Mouse (Mus musculus): Measurements from ENCODE around the gene Hdac11.
A peak's percentile ranks its signal among the peaks of the same experiment; 100 is the strongest.

Gene Hdac11

DNA sequence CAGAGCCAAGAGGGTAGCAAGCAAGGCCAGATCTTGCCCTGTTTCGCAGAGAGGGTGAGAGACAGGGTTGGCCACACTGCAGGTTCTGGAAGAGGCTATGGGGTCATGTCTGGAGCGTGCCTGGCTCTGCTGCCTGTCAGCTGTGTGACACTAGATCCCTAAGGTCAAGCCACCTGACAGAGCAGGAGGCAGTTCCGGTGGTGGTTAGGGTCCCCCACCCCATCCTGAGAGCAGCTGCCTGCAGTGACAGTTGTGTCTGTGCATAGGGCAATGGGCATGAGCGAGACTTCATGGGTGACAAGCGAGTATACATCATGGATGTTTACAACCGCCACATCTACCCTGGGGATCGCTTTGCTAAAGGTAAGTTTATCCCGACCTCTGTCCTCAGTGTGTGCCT is 12.7 kb downstream of the Hdac11 start:
- no peak for DNase-seq (ENCODE audit: low spot score in 2 of 2)

- DNase-seq (ENCODE audit: low spot score in 2 of 2): no peak
These were observed 15.0 kb downstream of the Hdac11 start for GRCm38 (mm10) chr6:91171396-91171895.

DNA sequence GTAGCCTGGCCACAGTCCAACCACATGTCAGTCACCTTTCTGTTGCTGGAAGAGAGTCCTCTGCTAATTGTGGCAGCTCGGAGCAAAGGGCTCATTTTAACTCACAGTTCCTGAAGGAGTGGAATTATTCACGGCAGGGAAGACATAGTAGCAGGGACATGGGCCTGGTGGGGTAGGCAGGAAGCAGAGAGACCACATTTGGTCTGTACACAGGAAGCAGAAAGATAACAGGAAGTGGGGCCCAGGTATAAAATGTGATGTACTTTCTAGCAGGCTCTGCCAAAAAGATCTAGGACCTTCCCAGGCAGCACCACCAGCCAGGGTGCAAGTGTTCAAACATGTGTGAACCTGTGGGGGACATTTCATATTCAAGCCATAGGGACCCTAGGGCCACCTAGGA is 15.9 kb downstream of the Hdac11 start:
- DNase-seq (ENCODE audit: low spot score in 2 of 2): no peak

GRCm38 (mm10) chr6:91173221-91173880 is 16.9 kb downstream of the Hdac11 start:
- no peak for DNase-seq (ENCODE audit: low spot score in 2 of 2)

- no peak for DNase-seq (ENCODE audit: low spot score in 2 of 2)
These were observed 17.7 kb downstream of the Hdac11 start for GRCm38 (mm10) chr6:91174211-91174610.

DNA sequence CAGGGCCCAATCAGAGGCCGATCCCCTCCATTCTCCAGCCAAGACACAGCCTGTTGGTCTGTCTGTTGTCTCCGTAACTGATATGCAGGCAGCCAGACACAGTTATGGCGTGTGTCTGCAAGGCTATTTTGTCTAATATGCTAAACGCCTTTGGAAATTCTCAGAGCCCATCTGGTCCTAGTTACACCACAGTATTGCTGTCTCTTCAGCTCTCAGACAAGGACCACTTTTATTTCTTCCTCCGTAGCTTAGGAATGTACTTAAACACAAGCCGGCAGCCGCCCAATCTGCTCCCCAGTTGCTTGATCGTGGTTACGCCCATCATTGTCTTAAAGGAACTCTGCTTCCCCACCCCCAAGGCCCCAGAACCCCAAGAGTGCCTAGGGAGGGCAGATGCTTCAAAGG is 24.3 kb downstream of the Hdac11 start:
- DNase-seq (ENCODE audit: low spot score in 2 of 2): no peak

- no peak for DNase-seq (ENCODE audit: low spot score in 2 of 2)
These were observed 24.9 kb downstream of the Hdac11 start for GRCm38 (mm10) chr6:91181320-91181719.

- no peak for DNase-seq (ENCODE audit: low spot score in 2 of 2)
These were observed 25.6 kb downstream of the Hdac11 start for GRCm38 (mm10) chr6:91182075-91182490.

GRCm38 (mm10) chr6:91183041-91183440 is 26.6 kb downstream of the Hdac11 start:
- no peak for DNase-seq (ENCODE audit: low spot score in 2 of 2)

DNA sequence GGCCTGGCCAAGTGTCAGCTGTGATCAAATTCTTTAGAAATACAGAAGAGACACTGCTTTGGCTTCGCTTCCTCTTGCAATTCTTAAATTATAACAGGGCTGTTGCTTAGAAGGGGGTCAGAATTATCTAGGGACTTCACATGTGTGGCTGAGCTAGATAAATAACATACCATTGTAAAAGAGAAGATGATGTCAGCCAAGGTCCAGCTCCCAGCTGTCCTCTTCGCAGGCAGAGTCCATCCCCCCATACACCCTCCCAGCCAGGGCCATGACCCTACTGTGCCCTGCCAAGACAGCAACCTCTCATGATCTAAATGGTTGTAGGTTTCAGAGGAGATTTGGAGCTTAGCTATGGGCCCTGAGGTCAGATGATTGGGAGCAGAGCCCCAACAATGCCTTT is 27.5 kb downstream of the Hdac11 start:
- no peak for DNase-seq (ENCODE audit: low spot score in 2 of 2)

DNA sequence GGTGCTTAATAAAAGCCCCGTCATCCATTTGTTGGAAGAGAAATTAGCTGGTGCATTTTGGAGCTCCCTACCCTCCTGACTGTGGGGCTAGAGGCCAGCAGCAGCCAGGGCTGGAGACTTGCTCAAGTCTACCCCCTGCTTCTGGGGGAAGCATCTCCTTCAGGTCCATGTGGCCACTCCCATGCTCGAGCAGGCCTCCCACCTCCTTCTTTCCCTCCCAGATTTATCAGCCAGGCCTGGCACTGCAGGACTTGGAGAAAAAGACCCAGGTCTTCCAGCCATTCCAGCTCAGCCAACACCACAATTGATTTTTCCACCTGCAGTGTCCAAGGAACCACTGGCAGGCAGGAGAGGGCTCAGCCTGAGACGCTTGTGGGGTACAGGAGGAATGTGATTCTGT is 28.3 kb downstream of the Hdac11 start:
- no peak for DNase-seq (ENCODE audit: low spot score in 2 of 2)

DNA sequence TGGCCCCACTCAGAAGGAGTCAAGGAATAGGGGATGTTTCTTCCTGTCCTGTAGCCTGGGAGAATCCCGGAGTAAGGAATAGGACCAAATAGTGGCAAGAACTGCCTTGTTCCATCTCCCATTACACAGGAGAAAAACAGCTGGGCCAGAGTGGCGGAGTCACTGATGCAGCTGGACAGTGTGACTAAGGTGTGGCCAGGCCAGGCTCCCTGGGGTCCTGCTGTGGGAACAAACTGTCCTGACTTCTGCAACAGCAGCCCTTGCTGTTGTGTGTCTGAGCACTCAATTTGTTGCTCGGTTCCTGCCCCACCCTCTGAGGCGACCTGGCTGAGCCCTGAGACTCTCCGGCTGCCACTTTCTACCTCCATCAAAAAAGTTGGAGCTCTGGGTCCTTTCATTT is 29.0 kb downstream of the Hdac11 start:
- DNase-seq (ENCODE audit: low spot score in 2 of 2): no peak

DNA sequence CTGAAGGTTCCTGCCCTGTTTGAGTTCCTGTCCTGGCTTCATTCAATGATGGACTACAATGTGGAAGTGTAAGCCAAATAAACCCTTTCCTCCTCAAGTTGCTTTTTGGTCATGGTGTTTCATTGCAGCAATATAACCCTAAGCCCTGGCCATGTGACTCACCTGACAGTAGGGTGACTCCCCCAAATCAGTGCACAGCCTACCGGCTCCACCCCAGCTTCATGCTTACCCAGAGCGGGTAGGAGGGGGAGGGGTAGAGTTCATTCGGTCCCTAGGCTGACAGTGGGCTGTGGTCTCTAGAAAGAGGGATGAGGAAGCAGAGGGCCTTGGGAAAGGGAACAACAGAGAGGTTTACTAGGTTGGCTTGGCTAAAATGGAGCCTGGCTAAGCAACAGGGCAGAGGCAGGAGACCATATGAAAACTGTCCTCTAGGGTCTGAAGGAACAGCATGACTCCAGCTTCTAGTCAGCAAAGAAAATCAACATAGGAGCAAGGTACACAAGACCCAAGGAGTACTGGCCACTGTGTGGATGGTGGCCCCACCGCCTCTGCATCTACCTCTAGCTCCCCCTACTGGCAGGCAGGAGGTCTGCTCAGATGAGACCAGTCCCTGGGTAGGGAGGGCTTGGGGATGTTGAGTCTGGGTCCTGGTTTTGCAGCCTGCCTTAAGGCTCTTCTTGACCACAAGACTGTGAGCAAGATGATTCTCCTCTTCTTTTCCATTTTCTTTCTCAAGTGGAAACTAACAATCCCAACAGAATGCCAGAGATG is 29.9 kb downstream of the Hdac11 start:
- peak; percentile 36 to 73 for DNase-seq (ENCODE audit: low spot score in 2 of 2)

- no peak for DNase-seq (ENCODE audit: low spot score in 2 of 2)
These were observed 30.5 kb downstream of the Hdac11 start for GRCm38 (mm10) chr6:91186934-91187333.

DNA sequence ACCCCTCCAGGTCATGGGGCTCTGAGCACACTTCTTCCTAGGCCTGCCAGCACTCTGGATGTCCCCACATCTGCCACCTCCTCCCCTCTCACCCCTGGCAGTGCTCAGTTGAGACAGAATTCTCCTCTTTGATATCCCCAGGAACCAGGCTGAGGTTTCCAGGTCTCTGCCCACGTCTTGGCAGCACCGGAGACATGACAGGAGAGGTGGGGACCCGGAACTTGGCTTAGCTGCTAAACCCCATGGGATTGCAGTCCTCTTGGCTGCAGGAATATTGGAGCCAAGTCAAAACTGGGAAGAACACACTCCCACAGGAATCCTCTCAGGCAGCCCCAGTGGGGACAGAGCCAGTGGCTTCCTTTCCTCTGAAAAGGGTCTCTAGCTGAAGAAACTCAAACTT is 31.4 kb downstream of the Hdac11 start:
- DNase-seq (ENCODE audit: low spot score in 2 of 2): no peak

DNA sequence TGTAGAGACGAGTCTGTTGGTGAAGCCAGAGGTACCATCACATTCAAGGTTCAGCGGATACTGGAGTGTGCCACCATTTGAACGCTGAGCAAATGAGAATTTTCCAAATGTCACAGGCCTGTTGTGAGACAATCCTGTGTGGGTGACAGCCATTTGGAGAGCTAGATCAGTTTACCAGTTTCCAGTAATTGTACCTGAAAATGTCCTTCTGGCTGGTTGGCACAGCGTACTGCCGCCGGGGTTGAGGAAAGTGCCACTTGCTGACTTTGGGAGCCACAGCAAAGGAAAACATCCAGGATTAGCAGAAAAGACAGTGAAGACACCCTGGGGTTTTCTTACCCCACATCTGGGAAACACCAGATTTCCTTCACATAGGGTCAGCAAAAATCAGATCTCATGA is 33.5 kb downstream of the Hdac11 start:
- DNase-seq (ENCODE audit: low spot score in 2 of 2): no peak

DNA sequence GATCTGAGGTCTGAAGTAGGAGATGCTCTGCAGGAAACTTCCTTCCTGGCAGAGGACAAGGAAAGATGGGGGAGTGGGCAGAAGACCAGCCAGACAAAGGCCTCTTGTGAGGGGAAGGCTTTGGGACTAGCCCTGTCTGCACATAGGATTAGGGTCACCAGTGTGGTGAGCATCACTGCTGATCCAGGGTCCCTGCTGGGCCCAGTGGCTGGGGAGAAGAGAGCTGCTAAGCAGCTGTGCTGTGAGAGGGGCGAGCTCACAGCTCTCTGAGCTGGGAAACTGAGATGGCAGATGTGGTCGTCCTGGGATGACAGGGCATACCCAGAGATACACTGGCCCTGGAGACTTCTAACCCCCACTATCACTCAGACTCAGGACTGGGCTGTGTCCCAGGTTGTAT is 35.0 kb downstream of the Hdac11 start:
- DNase-seq (ENCODE audit: low spot score in 2 of 2): no peak

- DNase-seq (ENCODE audit: low spot score in 2 of 2): no peak
These were observed 36.0 kb downstream of the Hdac11 start for GRCm38 (mm10) chr6:91192421-91192820.

GRCm38 (mm10) chr6:91192851-91193545 is 36.5 kb downstream of the Hdac11 start:
- no peak for DNase-seq (ENCODE audit: low spot score in 2 of 2)

DNA sequence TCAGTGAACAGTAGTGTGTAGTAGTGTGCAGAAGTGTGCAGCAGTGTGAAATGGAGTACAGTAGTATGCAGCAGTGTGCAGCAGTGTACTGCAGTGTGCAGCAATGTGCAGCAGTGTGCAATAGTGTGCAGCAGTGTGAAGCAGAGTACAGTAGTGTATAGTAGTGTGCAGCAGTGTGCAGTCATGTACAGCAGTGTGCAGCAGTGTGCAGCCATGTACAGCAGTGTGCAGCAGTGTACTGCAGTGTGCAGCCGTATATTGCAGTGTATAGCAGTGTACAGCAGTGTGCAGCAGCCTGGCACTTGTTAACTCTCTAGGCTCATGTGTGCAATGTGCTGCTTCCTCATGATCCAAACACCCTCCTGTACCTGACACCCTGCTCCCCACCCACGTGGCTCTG is 42.0 kb downstream of the Hdac11 start:
- no peak for DNase-seq (ENCODE audit: low spot score in 2 of 2)

DNA sequence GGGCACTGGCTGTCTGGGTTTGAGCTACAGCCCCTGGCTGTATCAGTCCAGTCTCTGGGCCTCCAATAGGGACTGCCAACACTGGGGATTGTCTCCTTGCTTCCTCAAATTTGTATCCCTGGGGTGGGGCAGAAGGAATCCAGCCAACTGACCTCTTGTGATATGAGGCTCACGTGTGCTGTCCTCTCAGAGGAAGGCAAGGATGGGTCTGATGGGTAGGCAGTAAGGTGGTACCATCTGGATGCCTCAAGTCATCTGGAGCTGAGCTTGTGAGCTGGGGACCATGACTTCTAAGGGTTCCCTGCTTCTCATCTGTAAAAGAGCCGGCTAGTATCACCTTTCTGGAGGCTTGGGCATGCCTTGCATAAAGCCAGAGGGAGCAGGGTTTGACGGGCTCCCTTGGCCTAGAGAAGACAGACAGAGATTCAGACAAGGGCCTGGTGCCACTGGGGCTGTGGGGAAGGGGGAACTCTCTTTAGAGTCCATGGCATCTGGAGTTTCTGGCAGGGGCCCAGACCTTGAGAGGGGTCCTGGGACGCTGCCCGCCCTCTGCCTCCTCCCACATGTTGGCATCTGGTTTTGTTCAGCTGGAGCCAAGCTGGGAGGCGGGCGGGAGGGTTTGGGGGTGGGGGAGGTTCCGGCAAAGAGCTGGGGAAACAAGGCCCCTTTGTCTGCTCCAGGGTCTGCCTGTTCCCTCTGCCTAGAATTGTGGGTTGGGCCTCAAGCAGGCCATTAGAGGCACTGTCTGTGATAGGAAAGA is 44.1 kb downstream of the Hdac11 start:
- DNase-seq (ENCODE audit: low spot score in 2 of 2): no peak

DNA sequence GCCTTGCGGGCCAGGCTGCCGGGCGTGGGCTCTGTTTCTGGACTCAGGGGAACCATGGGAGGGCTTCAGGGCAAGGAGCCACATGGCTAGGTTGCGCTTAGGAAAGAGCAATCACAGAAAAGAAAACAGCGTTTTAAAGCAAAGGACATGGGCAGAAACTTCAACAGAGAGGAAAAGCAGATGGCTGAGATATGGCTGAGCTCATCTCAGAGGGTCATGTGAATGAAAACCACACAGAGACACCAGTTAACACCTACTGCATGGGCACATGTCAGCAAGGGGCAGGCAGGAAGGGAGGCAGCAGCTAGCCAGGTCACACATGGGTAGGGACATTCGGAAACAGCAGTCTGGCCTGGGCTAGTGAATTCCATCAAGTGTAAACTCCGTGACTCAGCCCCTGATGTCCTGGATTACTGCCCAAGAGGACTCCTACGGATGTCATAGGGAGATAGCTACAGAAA is 45.4 kb downstream of the Hdac11 start:
- no peak for DNase-seq (ENCODE audit: low spot score in 2 of 2)
